Mouse (Mus musculus) layer of hippocampus, postnatal 10 days (tissue): ENCODE results near the gene RPS10-NUDT3. TPM values are rescaled to one million over a fixed set of nuclear protein-coding genes. Genes with fewer than 3 reads are reported as not detected.
A peak's percentile ranks its signal among the peaks of the same experiment; 100 is the strongest.
"Not testable (repeated sequence)": the region's sequence is repeated elsewhere in the genome, so short reads cannot be mapped to it uniquely, and the experiment has no call there.

Experiments
- DNase-seq, 2 experiments: peaks; one replicate each; pipeline ENCODE4 v3.0.0; 2021; ENCODE audit warnings: low spot score in 2 of 2
- total RNA-seq, 2 experiments: library from RNA; stranded (reverse); gene quantifications; 2 replicates each; pipeline ENCODE4 v1.2.3; 2021

The RPS10-NUDT3 gene
- total RNA-seq, 2 experiments from 2014 or later = 2.1 TPM; not detected in 1

DNA sequence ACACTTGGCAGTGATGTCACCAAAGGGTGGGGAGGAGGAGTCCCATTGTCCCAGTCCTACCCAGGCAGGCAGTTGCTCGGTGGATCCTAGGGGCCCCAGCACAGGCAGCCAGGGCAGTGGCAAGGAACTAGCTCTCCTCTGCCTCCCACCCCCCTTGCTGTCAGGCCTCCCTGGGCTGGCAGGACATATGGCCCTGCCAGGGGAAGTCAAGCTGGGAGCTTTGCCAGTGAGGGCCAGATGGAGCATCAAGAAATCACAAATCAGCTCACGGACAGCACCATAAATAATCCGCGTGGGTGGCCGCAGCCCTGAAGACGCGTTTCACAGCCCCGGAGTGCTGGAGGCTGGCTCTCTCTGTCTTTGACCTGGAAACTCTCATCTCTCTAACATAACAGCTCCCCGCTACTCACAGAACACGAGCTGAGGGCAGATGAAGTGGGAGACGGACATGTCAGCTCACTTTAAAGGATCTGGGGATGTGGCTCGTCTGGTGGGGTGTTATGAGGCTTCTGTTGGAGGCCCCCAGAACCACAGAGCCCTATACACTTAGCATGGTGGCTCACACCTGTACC, 7.6 kb upstream of the RPS10-NUDT3 start:
- peak; percentile 70 to 75 for DNase-seq

DNA sequence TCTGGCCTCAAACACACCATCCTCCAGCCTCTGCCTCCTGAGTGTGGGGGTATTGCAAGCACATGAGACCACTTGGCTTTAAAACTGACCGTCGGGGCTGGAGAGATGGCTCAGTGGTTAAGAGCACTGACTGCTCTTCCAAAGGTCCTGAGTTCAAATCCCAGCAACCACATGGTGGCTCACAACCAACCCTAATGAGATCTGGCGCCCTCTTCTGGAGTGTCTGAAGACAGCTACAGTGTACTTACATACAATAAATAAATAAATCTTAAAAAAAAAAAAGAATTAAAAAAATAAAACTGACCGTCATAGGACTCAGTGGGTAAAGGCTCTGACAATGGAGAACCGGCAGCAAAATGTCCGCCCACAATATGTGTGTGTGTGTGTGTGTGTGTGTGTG, 4.8 kb upstream of the RPS10-NUDT3 start:
- not testable (repeated sequence) for DNase-seq

DNA sequence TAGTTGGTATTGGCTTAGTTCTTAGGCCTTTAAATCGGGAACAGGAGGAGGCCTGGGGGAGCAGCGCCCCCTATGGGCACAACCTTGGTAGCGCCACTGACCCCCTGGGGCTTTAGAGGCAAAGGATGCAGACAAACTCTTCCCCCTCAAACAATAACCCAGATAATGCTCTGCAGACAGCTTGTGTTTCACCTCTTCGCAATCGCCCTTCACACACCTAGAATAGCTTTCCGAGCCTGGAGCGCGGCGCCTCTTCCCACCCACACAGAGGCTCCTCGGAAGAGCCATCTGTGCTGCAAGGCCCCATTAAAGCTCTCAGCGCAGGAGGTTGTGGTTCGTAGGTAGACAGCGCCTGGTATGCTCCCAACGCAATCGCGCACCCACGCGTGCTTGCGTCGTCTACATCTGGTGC, 3.9 kb upstream of the RPS10-NUDT3 start:
- no peak for DNase-seq

DNA sequence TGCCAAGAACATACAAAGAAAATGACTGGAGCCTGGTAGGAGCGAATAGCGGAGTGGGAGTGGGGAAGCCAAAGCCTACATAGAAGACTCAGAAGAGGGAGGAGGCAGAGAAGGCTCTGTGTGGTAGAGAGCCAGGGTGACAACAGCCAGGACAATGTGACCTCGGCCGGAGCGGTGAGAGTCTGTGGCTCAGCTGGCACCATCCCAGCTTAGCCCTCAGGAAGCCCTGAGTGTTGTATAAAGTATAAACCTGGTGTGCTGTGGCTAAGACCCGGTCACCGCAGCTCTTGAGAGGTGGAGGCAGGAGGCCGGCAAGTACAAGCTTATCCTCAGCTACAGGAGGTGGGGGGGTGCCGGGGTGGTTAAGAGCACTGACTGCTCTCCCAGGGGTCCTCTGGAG, 2.3 kb upstream of the RPS10-NUDT3 start:
- no peak for DNase-seq

DNA sequence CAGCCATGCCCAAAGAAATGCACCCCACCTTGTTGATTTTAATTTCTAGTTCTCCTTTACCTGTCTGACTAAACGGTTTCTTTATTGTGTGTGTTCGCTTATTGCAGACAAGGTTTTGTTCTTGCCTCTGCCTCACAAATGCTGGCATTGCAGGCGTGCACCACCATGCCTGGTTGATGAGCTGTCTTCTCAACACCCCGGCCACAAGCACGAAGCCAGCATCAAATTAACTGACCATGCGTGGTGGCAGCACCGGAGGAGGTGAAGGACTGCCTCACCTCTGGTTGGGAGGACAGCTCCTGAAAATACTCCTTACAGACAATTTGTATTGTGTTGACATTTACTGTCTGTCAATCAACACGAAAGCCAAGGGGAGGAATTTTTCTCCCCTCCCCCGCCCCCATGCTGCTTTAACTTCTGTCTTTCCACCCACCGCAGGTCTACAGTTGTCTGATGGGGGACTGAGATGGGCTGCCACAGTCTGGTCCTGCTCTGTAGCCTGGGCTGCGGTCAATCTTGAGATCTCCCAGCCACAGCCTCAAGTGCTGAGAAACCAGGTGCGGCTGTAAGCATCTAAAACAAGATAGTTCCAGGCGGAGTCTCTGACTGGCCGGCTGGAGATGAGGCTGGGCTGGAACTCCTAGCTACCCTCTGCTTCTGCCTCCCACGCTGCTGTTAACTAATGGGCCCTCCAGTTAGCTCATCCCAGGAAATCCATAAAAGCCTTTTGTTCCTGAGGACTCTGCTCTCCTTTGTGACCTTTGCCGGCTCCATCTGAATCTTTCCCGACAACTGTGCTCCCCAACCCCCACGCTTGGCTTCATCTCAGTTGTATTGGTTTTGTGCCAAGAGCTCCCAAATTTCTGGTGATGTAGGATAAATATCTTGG, 1.4 kb upstream of the RPS10-NUDT3 start, which contains the start of gene Rps10:
Gene Rps10 (minus strand): TSS at position 538 of the 889 bp plus-strand sequence.
- DNase-seq = no peak

DNA sequence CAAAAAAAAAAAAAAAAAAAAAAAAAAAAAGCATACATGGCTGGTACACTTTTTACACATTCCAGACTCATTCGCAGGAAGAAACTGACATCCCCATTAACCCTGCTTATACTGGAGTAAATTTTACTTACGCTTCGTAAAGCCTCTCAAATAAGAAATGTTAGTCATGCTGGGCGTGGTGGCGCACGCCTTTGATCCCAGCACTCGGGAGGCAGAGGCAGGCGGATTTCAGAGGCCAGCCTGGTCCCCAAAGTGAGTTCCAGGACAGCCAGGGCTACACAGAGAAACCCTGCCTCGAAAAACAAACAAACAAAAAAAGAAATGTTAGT, 517 bp upstream of the RPS10-NUDT3 start:
- DNase-seq = not testable (repeated sequence)

DNA sequence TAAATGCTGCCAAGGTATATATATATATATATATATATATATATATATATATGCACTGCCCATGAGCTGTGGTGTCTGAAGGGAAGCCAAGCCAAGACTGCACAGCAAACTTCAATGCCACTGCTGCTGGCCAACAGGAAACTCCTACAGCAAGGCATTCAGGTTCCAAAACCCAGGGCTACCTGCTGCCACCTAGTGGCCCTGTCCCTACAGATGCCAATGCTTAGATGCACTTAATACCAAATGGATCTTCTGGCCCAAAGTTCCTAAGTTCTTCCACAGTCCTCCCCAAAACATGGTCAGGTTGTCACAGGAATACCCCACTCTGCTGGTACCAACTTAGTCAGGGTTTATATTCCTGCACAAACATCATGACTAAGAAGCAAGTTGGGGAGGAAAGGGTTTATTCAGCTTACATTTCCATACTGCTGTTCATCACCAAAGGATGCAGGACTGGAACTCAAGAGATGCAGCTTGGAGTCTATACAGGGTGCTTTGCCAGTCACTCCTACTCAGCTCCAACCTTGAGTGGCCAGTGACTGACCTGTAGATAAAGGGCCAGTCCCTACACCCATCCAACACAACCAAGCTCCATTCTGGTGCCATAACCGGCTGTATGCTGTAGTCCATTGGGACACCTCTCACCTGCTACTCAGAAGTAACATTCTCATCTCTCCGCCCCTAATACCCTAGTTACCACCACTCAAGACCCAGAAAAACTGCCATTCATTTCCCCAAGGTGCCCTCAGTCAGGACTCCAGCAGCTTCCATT, 5.6 kb downstream of the RPS10-NUDT3 start:
- DNase-seq = peak; percentile 84 to 88

DNA sequence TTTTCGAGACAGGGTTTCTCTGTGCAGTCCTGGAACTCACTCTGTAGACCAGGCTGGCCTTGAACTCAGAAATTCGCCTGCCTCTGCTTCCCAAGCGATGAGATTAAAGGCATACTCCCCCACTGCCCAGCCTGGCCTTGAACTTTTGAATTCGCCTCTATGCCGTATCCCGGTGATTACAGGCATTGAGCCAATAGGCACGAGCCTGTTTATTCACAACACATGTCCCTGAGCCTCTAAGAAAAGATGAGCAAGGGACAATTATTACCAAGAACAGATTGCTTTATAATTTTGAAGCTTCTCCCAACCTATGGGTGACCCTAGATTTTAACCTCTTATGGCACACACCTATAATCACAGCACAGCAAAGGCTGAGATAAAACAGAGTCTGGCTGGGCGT, 6.6 kb downstream of the RPS10-NUDT3 start:
- DNase-seq = no peak

DNA sequence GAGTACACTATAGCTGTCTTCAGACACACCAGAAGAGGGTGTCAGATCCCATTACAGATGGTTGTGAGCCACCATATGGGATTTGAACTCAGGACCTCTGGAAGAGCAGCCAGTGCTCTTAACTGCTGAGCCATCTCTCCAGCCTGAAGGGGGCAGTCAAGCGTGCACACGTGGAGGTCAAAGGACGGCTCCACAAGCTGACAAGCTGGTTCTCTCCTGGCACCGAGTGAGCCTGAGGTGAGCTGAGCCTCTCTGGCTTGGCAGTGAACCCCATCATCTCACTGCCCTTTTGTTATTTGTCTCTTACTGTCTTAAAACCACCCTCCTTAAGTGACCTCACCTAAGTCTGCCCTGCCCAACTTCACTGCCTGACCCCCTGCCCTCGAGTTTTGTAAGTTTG, 7.6 kb downstream of the RPS10-NUDT3 start:
- DNase-seq = no peak

DNA sequence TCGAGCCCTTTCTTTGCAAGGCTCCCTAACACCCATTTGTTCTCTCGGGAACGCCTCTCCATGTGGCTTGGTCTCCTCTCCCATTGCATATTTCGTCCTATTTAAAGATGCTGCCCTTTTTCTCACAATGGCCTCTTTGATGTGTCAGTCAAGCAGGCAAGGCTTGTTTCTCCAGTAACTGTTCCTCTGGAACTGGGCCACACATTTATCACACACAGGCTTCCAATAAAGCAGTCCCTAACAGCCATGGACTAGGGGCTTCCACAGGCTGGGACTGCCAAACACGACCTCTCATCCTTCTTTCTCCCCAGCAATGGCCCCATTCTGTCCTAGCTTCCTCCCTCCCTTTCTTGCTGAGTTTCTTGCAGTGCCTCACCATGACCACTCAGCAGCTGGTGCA, 8.3 kb downstream of the RPS10-NUDT3 start:
- DNase-seq = no peak

DNA sequence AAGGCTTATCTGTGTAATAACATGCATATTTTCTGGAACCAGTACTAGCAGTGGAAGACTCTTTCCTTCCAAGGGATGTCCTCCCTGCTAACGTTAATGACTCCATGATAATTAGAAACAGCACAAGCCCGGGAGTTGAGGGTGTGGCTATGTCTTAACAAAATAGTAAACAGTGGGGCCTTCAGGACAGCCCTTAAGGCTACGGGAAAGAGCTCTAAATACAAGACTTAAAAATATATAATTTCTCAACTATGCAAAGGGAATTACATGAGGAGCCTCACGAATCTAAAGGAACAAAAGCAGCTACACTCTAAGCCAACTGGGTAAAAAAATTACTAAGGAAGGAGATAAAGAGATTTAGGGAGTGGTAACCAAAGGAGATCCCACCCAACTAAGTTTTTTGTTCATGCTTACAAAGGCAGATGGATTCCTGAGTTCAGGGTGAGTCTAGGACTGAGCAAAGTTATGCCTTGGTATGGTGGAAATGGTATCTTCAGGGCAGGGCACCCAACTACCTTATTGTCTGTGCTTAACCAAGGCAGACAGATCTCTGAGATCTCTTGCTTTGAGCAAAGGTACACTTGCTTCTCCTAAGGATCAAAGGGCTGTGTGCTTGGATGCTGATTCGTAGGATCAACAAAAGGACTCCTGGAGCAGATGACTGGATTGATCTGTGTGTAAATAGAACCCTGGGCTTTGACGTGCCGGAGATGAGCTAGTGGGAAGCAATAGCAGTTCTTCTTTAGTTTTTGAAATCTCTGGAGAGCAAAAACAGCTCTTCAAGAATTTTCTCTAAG, 9.4 kb downstream of the RPS10-NUDT3 start:
- DNase-seq = no peak

DNA sequence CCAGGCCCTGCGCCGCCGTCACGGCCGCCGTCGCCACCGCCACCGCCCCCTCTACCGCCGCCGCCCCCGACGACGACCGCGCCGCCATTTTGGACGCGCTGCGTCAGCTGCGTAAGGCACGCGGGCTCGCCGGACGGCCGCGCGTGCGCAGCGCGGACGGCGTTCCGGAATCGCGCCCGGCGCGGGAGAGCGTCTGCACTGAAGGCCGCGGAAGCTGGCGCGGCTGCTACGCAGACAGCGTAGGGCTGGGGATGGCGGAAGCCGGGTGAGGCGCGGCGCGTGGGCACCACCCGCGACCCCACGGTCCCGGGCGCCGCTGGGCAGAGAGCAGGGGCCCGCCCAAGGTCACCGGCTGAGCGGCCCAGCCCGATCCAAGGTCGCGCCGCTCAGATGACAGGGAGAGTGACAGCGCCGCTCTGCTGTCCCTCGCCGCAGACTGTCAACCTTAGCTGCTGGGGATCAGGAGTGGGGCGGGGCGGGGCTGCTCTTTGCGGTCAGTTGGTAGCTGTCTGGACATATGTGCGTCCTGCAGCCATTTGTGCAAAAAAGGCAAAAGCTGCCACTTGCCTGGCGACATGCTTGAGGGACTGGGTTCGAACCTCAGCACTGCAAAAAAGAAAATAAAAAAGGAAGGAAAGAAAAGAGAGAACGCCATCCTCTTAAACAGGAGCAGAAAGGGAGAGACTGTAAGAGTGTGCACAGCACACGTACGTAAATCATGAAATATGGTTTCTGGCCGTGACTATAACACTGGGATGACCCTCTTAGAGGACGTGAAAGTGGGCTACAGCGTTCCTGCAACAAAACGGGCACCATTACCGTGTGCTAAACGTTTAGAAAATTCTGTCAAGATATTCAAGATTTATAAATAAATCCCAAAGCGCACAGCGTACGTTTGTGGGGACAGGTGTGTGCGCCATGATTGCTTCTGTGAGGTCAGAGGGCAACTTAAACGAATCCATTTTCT, 11.4 kb downstream of the RPS10-NUDT3 start, which contains the start of gene Nudt3:
Gene Nudt3 (minus strand): TSS at position 136 of the 967 bp plus-strand sequence.
- peak; percentile 89 to 93 for DNase-seq

DNA sequence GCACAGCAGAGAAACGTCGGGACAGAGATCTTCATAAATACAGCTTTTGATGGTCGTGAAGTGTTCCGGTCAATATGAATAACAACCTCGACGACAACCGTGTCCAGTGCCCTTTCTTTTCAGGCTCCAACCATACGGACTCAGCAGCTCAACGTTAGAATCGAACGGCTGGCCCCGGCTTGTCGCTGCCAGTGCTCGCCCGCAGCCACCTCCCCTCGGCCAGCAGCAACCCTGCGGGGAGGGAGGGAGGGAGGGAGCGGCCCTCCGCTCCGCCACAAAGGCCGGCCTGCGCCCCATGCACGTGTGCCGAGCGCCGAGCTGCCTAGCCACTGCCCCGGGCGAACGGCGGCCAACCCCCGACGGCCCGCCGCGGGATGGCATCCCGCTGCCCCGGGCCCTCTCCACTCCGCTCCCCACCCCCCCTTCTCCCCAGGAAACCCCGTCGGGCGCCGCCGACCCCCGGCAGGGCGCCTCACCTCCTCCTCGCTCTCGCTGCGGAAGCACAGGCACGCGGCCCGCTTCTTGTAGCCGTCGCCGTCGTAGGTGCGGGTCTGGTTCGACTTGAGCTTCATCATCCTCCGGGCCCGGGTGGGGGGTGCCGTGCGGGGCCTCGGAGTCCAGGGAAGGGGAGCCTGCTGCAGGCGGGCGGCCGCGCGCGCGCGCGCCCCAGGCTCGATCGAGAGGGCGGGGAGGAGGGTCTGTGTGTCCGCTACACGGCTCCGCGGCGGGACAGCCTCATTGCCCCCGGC, 12.2 kb downstream of the RPS10-NUDT3 start:
- DNase-seq = peak; percentile 40 to 59

DNA sequence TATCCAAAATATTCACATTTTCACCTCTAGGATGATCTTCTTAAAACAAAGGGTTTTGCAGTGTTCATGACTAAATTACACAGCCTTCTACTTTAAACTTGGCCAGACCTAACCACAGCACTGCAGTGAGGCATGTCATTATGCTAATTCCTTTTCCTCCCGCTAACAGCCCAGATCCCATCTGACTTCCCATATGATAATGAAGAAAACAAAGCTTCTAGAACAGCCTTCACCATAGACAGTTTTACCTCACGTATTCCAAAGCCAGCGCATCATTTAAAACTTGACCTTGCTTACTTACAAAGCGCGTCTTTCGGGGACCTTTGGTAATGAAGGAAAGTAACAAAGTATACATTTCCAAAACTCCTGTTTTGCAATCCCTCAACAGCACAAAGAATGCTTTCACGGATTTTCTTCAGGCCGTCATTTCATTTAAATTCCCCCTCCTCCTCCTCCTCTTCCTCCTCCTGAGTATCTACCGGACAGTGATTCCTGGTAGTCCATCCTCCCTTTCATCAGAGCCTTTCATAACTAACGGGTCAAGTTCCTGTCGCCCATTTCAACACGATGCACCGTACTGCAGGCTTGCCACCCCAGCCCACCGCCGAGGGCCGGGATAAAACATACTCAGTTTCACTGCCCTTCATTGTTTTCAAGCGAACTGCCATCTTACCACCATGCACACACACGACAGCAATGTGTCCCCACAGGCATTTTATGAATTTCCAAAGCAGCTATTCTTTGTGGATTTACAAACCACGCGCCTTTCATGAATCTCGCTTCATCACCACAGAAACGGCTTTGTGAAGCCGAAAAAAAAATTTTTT, 13.1 kb downstream of the RPS10-NUDT3 start:
- DNase-seq = no peak

DNA sequence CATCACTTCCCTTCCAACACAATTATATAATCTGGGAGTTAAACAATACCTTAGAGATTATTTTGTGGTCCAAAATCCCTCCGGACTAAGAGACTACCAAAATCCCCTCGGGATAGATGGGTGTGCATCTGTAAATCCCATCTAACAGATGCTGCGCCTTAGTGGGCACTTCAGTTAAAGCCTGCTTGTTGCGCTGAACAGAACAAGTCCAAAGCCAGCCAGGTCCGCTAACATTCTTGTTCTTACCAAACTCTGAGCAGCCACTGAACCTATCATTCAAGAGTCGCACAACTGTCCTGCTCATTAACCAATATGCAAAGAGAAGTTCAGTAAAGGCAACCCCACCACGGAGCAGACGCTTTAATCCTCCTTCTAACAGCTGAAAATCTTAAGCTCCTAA, 13.9 kb downstream of the RPS10-NUDT3 start:
- DNase-seq = no peak

DNA sequence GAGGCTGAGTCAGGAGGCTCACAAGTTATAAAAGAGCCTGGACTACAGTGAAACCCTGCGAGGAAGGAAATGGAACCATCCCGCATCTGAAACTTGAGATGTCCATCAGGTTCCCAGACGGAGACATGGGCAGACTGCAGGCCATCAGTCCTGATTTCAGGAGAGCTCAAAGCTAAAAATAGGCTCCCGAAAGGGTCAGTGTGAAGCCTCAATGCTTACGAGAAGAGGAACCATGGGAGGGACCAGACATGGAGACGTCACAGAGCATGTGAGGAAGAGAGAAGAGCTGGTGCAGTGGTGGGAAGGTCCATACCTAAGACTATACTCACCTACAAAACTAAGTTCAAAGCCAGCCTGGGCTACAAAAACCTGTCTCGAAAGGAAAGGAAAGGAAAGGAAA, 19.6 kb downstream of the RPS10-NUDT3 start:
- no peak for DNase-seq

DNA sequence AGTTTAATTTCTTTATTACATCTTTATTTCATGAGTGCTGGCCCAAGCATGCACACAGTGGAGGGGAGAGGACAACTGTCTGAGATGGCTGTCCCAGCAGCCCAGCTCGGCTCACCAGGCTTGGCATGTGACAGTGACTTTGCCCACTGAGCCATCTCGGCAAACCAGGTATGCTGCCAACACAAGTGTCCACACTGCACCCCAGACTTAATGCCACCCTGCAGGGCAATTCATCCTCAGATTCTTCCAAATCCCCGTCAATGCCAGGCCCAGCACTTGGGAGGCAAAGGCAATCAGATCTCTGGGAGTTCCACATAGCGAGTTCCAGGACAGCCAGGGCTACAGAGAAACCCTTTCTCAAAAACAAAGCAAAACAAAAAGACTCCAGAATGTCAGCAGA, 22.0 kb downstream of the RPS10-NUDT3 start:
- DNase-seq = no peak

DNA sequence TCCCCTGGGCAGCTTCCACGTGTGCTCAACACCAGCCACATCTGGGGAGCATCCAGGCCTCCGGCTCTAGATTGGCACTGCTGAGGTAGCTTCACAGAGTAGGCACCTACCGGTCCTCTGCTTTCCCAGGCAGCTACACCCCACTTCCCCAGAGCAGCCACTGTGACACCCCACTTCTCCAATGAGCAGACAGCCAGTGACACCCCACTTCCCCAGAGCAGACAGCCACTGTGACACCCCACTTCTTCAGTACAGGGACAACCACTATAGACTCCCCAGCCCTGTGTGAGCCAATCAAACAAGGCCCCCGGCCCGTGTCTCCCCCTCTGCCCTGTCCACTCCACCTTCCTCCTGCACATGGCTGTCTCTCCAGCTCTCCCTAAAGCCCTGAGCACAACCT, 23.0 kb downstream of the RPS10-NUDT3 start:
- DNase-seq = no peak
